Mouse (Mus musculus) myocyte (in vitro differentiated cells): ENCODE measurements around the gene Nod1.

Experiments used
- MAX ChIP-seq: IDR thresholded peaks from one replicate; pipeline ENCODE4 v1.6.1; 2011; ENCODE audit warnings: low read depth, mild to moderate bottlenecking, control low read depth
- MYOD1 ChIP-seq, 3 experiments: IDR thresholded peaks; one replicate each; pipeline ENCODE4 v1.6.1; 2011; ENCODE audit warnings: control low read depth in 2 of 3, low read depth in 2 of 3, mild to moderate bottlenecking in 2 of 3, moderate library complexity in 1 of 3; ENCODE audit not compliant: insufficient read length in 2 of 3, control insufficient read depth in 1 of 3
- POLR2A ChIP-seq: IDR thresholded peaks from one replicate; pipeline ENCODE4 v1.6.1; 2011; ENCODE audit warnings: low read depth, mild to moderate bottlenecking, control low read depth, moderate library complexity; ENCODE audit not compliant: insufficient read length
- POLR2AphosphoS2 ChIP-seq: IDR thresholded peaks from one replicate; pipeline ENCODE4 v1.6.1; 2011; ENCODE audit warnings: low read depth, control low read depth; ENCODE audit not compliant: insufficient read length
- TCF12 ChIP-seq: IDR thresholded peaks from one replicate; pipeline ENCODE4 v1.6.1; 2011; ENCODE audit warnings: mild to moderate bottlenecking, control low read depth; ENCODE audit not compliant: poor library complexity, insufficient read depth, severe bottlenecking

DNA sequence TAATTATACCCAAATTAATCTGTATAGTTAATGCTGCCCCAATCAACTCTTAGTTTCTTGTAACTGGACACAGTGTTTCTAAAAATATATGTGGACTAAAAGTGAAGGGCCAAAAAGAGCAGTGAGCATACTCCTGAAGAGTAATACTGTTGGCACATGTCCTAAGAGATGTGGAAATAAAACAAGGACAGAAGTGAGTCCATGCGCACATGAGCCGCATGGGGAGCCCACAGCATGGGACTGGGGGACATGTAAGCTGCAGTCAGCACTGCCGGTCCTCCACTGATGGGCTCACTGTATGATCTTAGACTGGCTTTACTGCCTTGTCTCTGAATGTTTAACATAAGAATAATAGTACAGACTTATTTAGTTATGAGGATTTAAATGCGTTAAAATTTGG is 92.3 kb downstream of the Nod1 start:
- TF ChIP-seq POLR2A (no peak), MAX (no peak), MYOD1 (IDR thresholded peaks at IDR 0.05; ENCODE audit: control insufficient read depth in 1 of 3, insufficient read length in 2 of 3, low read depth in 2 of 3) (no peak), TCF12 (no peak), POLR2AphosphoS2 (no peak)
